Mouse (Mus musculus): Measurements from ENCODE around the gene L3hypdh.
"Not testable (repeated sequence)": the region's sequence is repeated elsewhere in the genome, so short reads cannot be mapped to it uniquely, and the experiment has no call there.

Gene L3hypdh

GRCm38 (mm10) chr12:72053851-72054250, 31.4 kb downstream of the L3hypdh start:
- DNase-seq (ENCODE audit: low read depth), result no peak

- DNase-seq (ENCODE audit: low read depth), result no peak
Measured at GRCm38 (mm10) chr12:72053303-72053702, 31.9 kb downstream of the L3hypdh start.

GRCm38 (mm10) chr12:72052571-72052970, 32.7 kb downstream of the L3hypdh start:
- DNase-seq (ENCODE audit: low read depth), result no peak

GRCm38 (mm10) chr12:72050821-72051220, 34.4 kb downstream of the L3hypdh start:
- no peak for DNase-seq (ENCODE audit: low read depth)

GRCm38 (mm10) chr12:72050156-72050555, 35.1 kb downstream of the L3hypdh start:
- not testable (repeated sequence) for DNase-seq (ENCODE audit: low read depth)

- DNase-seq (ENCODE audit: low read depth), result no peak
Measured at GRCm38 (mm10) chr12:72047513-72047912, 37.7 kb downstream of the L3hypdh start.

GRCm38 (mm10) chr12:72041238-72041637, 44.0 kb downstream of the L3hypdh start:
- no peak for DNase-seq (ENCODE audit: low read depth)

- DNase-seq (ENCODE audit: low read depth), result no peak
Measured at GRCm38 (mm10) chr12:72039501-72039900, 45.7 kb downstream of the L3hypdh start.

- no peak for DNase-seq (ENCODE audit: low read depth)
Measured at GRCm38 (mm10) chr12:72038866-72039265, 46.4 kb downstream of the L3hypdh start.

- no peak for DNase-seq (ENCODE audit: low read depth)
Measured at GRCm38 (mm10) chr12:72037049-72037448, 48.2 kb downstream of the L3hypdh start.

GRCm38 (mm10) chr12:72036097-72036661, 49.1 kb downstream of the L3hypdh start:
- DNase-seq (ENCODE audit: low read depth), result no peak

- no peak for DNase-seq (ENCODE audit: low read depth)
Measured at GRCm38 (mm10) chr12:72031794-72032193, 53.4 kb downstream of the L3hypdh start.

GRCm38 (mm10) chr12:72031171-72031570, 54.1 kb downstream of the L3hypdh start:
- DNase-seq (ENCODE audit: low read depth), result no peak

- no peak for DNase-seq (ENCODE audit: low read depth)
Measured at GRCm38 (mm10) chr12:72025275-72025795, 59.9 kb downstream of the L3hypdh start.

GRCm38 (mm10) chr12:72023572-72023971, 61.7 kb downstream of the L3hypdh start:
- no peak for DNase-seq (ENCODE audit: low read depth)
